Mouse (Mus musculus): Measurements from ENCODE around the gene Ubash3b. TPM values are rescaled to one million over a fixed set of nuclear protein-coding genes. Genes with fewer than 3 reads are reported as not detected.

Gene Ubash3b
- polyA plus RNA-seq, 1 experiment from 2014 or later = 8.5 TPM

GRCm38 (mm10) chr9:41049282-41049681 lies 112.2 kb downstream of the Ubash3b start:
- Histone ChIP-seq H3K4me3 (no peak overlapping the region), H3K9me3 (0 out of 2 replicates have a peak, but pooled peaks cover 3% of the 10 kb centered on the region), H3K27ac (replicated peaks) (no peak overlapping the region), H3K9ac (no peak overlapping the region), H3K4me1 (peaks cover 55% of the 10 kb centered on the region), H3K36me3 (0 out of 2 replicates have a peak, but pooled peaks cover 7% of the 10 kb centered on the region), H3K4me2 (no peak overlapping the region), H3K27me3 (replicated peaks) (no peaks in the 10 kb centered on the region)
- WGBS = 50% methylated on average over 7 of the region's 7 CpGs
- ATAC-seq (ENCODE audit: extremely low read depth, insufficient number of reproducible peaks, low FRiP score, low TSS enrichment) = no peak

- no peak overlapping the region for H3K4me2 ChIP-seq
- 68% methylated on average over 3 of the region's 3 CpGs for WGBS
- no peak overlapping the region for H3K9ac ChIP-seq
- H3K9me3 ChIP-seq = 0 out of 2 replicates have a peak, but pooled peaks cover 2% of the 10 kb centered on the region
- H3K4me3 ChIP-seq = no peak overlapping the region
- ATAC-seq (ENCODE audit: extremely low read depth, insufficient number of reproducible peaks, low FRiP score, low TSS enrichment) = no peak
- no peaks in the 10 kb centered on the region for H3K27me3 ChIP-seq (replicated peaks)
- H3K36me3 ChIP-seq = 0 out of 2 replicates have a peak, but pooled peaks cover 7% of the 10 kb centered on the region
- H3K4me1 ChIP-seq = peaks cover 53% of the 10 kb centered on the region
- H3K27ac ChIP-seq (replicated peaks) = no peak overlapping the region
Measured at GRCm38 (mm10) chr9:41048820-41049219, 112.7 kb downstream of the Ubash3b start.

- no peak overlapping the region for H3K9ac ChIP-seq
- no peak overlapping the region for H3K4me3 ChIP-seq
- no peaks in the 10 kb centered on the region for H3K9me3 ChIP-seq
- WGBS = 91% methylated on average over 7 of the region's 7 CpGs
- no peak overlapping the region for H3K4me2 ChIP-seq
- no peak overlapping the region for H3K27ac ChIP-seq (replicated peaks)
- no peaks in the 10 kb centered on the region for H3K27me3 ChIP-seq (replicated peaks)
- ATAC-seq (ENCODE audit: extremely low read depth, insufficient number of reproducible peaks, low FRiP score, low TSS enrichment) = no peak; the same call in 1 of the 2 replicates
- H3K4me1 ChIP-seq = peaks cover 47% of the 10 kb centered on the region
- peaks cover 12% of the 10 kb centered on the region; the same call in 1 of the 2 replicates for H3K36me3 ChIP-seq
Measured at GRCm38 (mm10) chr9:41048216-41048615, 113.3 kb downstream of the Ubash3b start.

GRCm38 (mm10) chr9:41047654-41048053 lies 113.8 kb downstream of the Ubash3b start:
- Histone ChIP-seq H3K27ac (replicated peaks) (no peak overlapping the region), H3K9me3 (no peaks in the 10 kb centered on the region), H3K4me2 (no peak overlapping the region), H3K9ac (no peak overlapping the region), H3K27me3 (replicated peaks) (no peaks in the 10 kb centered on the region), H3K4me3 (no peak overlapping the region), H3K4me1 (peaks cover 41% of the 10 kb centered on the region), H3K36me3 (peaks cover 17% of the 10 kb centered on the region)
- WGBS = 76% methylated on average over 2 of the region's 2 CpGs
- ATAC-seq (ENCODE audit: extremely low read depth, insufficient number of reproducible peaks, low FRiP score, low TSS enrichment) = no peak

- Histone ChIP-seq H3K4me1 (peaks cover 33% of the 10 kb centered on the region), H3K4me2 (no peak overlapping the region), H3K9me3 (no peaks in the 10 kb centered on the region), H3K9ac (no peak overlapping the region), H3K27me3 (replicated peaks) (no peaks in the 10 kb centered on the region), H3K36me3 (peaks cover 23% of the 10 kb centered on the region), H3K27ac (replicated peaks) (no peak overlapping the region), H3K4me3 (no peak overlapping the region)
- no peak for ATAC-seq (ENCODE audit: extremely low read depth, insufficient number of reproducible peaks, low FRiP score, low TSS enrichment)
- WGBS = 11% methylated on average over 3 of the region's 3 CpGs
Measured at GRCm38 (mm10) chr9:41044626-41045025, 116.9 kb downstream of the Ubash3b start.

GRCm38 (mm10) chr9:41043641-41044040 lies 117.9 kb downstream of the Ubash3b start:
- no peak overlapping the region for H3K4me2 ChIP-seq
- peaks cover 23% of the 10 kb centered on the region for H3K36me3 ChIP-seq
- H3K27ac ChIP-seq (replicated peaks) = no peak overlapping the region
- no peak for ATAC-seq (ENCODE audit: extremely low read depth, insufficient number of reproducible peaks, low FRiP score, low TSS enrichment)
- H3K4me3 ChIP-seq = no peak overlapping the region
- no peaks in the 10 kb centered on the region for H3K9me3 ChIP-seq
- peaks cover 25% of the 10 kb centered on the region for H3K4me1 ChIP-seq
- 78% methylated on average over 5 of the region's 5 CpGs for WGBS
- no peaks in the 10 kb centered on the region for H3K27me3 ChIP-seq (replicated peaks)
- no peak overlapping the region for H3K9ac ChIP-seq

GRCm38 (mm10) chr9:41041404-41041803 lies 120.1 kb downstream of the Ubash3b start:
- H3K27ac ChIP-seq (replicated peaks) = peak overlapping the region; percentile 68
- no peak overlapping the region for H3K4me3 ChIP-seq
- ATAC-seq (ENCODE audit: extremely low read depth, insufficient number of reproducible peaks, low FRiP score, low TSS enrichment) = no peak

GRCm38 (mm10) chr9:41038150-41038664 lies 123.3 kb downstream of the Ubash3b start:
- no peaks in the 10 kb centered on the region for H3K9me3 ChIP-seq
- 69% methylated on average over 9 of the region's 9 CpGs for WGBS
- peaks cover 16% of the 10 kb centered on the region for H3K4me1 ChIP-seq
- H3K9ac ChIP-seq = no peak overlapping the region
- H3K27me3 ChIP-seq (replicated peaks) = no peaks in the 10 kb centered on the region
- H3K4me3 ChIP-seq = no peak overlapping the region
- H3K27ac ChIP-seq (replicated peaks) = no peak overlapping the region
- no peak for ATAC-seq (ENCODE audit: extremely low read depth, insufficient number of reproducible peaks, low FRiP score, low TSS enrichment)
- H3K4me2 ChIP-seq = no peak overlapping the region
- H3K36me3 ChIP-seq = peaks cover 34% of the 10 kb centered on the region

More at GRCm38 (mm10) chr9:41041404-41041803, 120.1 kb downstream of the Ubash3b start:
- Histone ChIP-seq H3K4me1 (peaks cover 21% of the 10 kb centered on the region), H3K9me3 (no peaks in the 10 kb centered on the region), H3K36me3 (peaks cover 33% of the 10 kb centered on the region), H3K27me3 (replicated peaks) (no peaks in the 10 kb centered on the region), H3K4me2 (peak overlapping the region; percentile 26), H3K9ac (no peak overlapping the region)
- WGBS = 56% methylated on average over 3 of the region's 3 CpGs

GRCm38 (mm10) chr9:41031590-41032489 lies 129.7 kb downstream of the Ubash3b start:
- H3K27me3 ChIP-seq (replicated peaks) = no peaks in the 10 kb centered on the region
- no peak overlapping the region for H3K27ac ChIP-seq (replicated peaks)
- H3K4me1 ChIP-seq = peaks cover 12% of the 10 kb centered on the region
- no peak for ATAC-seq (ENCODE audit: extremely low read depth, insufficient number of reproducible peaks, low FRiP score, low TSS enrichment)
- H3K36me3 ChIP-seq = peaks cover 28% of the 10 kb centered on the region
- no peak overlapping the region for H3K9ac ChIP-seq
- H3K4me3 ChIP-seq = no peak overlapping the region
- H3K9me3 ChIP-seq = no peaks in the 10 kb centered on the region
- peak overlapping the region; percentile 39 for H3K4me2 ChIP-seq
- WGBS = 39% methylated on average over 18 of the region's 18 CpGs

GRCm38 (mm10) chr9:41029827-41030226 lies 131.7 kb downstream of the Ubash3b start:
- H3K4me2 ChIP-seq = no peak overlapping the region
- H3K9ac ChIP-seq = no peak overlapping the region
- H3K27me3 ChIP-seq (replicated peaks) = no peaks in the 10 kb centered on the region
- no peak overlapping the region for H3K27ac ChIP-seq (replicated peaks)
- H3K4me3 ChIP-seq = no peak overlapping the region
- peaks cover 28% of the 10 kb centered on the region for H3K36me3 ChIP-seq
- peaks cover 12% of the 10 kb centered on the region for H3K4me1 ChIP-seq
- 77% methylated on average over 6 of the region's 6 CpGs for WGBS
- ATAC-seq (ENCODE audit: extremely low read depth, insufficient number of reproducible peaks, low FRiP score, low TSS enrichment) = no peak
- no peaks in the 10 kb centered on the region for H3K9me3 ChIP-seq

GRCm38 (mm10) chr9:41028470-41028869 lies 133.0 kb downstream of the Ubash3b start:
- Histone ChIP-seq H3K4me3 (no peak overlapping the region), H3K27me3 (replicated peaks) (no peaks in the 10 kb centered on the region), H3K36me3 (peaks cover 33% of the 10 kb centered on the region), H3K9me3 (no peaks in the 10 kb centered on the region), H3K4me2 (no peak overlapping the region), H3K27ac (replicated peaks) (no peak overlapping the region), H3K9ac (no peak overlapping the region), H3K4me1 (peaks cover 12% of the 10 kb centered on the region)
- WGBS = 47% methylated on average over 5 of the region's 5 CpGs
- no peak for ATAC-seq (ENCODE audit: extremely low read depth, insufficient number of reproducible peaks, low FRiP score, low TSS enrichment)
